Comparison of ENCODE assay signal across 8 mouse cellular contexts in genomic region chr6:70792644-70793043, GRCm38 (mm10). TPM values are rescaled to one million over a fixed set of nuclear protein-coding genes. Genes with fewer than 3 reads are reported as not detected.
DNase-seq lines count a peak whose midpoint lies in the region; ATAC-seq and TF ChIP-seq lines count a peak whose summit lies in the region.

No protein-coding gene starts in this region.

- H3K4me3 ChIP-seq in gastrocnemius, adult 2 months: peak overlapping the region; percentile 92
- peak overlapping the region; percentile 65 for H3K4me3 ChIP-seq in forebrain, embryonic 11.5 days (ENCODE audit: low read depth, low read length)
- H3K4me3 ChIP-seq in limb, embryonic 10.5 days: peak overlapping the region; percentile 78
- H3K4me3 ChIP-seq in neural tube, embryonic 12.5 days: peak overlapping the region; percentile 71

- no peak for DNase-seq in gastrocnemius, adult 2 months
- DNase-seq in gastrocnemius, postnatal 10 days: no peak
- peak; percentile 26 for DNase-seq in CD4-positive helper T cell, adult 2 months (ENCODE audit: low read depth, low spot score)
- no peak for DNase-seq in forebrain, embryonic 11.5 days (ENCODE audit: low spot score)
- peak; percentile 42 for DNase-seq in limb, embryonic 10.5 days (ENCODE audit: low spot score)
- no peak for DNase-seq in urinary bladder, postnatal 36 days (ENCODE audit: low spot score in 2 of 2)
- no peak for DNase-seq in urinary bladder, adult 18-20 months (ENCODE audit: low spot score in 2 of 2)

- no peaks in the 10 kb centered on the region; the same call in 1 of the 2 replicates for H3K4me1 ChIP-seq in forebrain, embryonic 11.5 days (replicated peaks; ENCODE audit: control insufficient read depth, insufficient read depth, low read length)
- peaks cover 25% of the 10 kb centered on the region for H3K4me1 ChIP-seq in limb, embryonic 10.5 days
- peaks cover 22% of the 10 kb centered on the region for H3K4me1 ChIP-seq in neural tube, embryonic 12.5 days

- H3K4me2 ChIP-seq in forebrain, embryonic 11.5 days (ENCODE audit: low read depth, low read length, severe bottlenecking): peak overlapping the region; percentile 67
- H3K4me2 ChIP-seq in neural tube, embryonic 12.5 days (replicated peaks): peak overlapping the region; percentile 82

- intact Hi-C loops in gastrocnemius, adult 2 months (cut with DNase I): no loop called here

- 45% methylated on average over 8 of the region's 8 CpGs for WGBS in forebrain, embryonic 11.5 days
- 43% methylated on average over 8 of the region's 8 CpGs for WGBS in limb, embryonic 10.5 days
- 42% methylated on average over 8 of the region's 8 CpGs for WGBS in neural tube, embryonic 12.5 days

- no peaks in the 10 kb centered on the region for H3K36me3 ChIP-seq in forebrain, embryonic 11.5 days (ENCODE audit: control insufficient read depth, insufficient read depth, low read length)
- H3K36me3 ChIP-seq in limb, embryonic 10.5 days: 0 out of 2 replicates have a peak, but pooled peaks cover 7% of the 10 kb centered on the region
- no peaks in the 10 kb centered on the region for H3K36me3 ChIP-seq in neural tube, embryonic 12.5 days

- ATAC-seq in forebrain, embryonic 11.5 days (replicated peaks; ENCODE audit: low FRiP score): peak; percentile 21
- ATAC-seq in neural tube, embryonic 12.5 days (ENCODE audit: low FRiP score, low read depth): peak; percentile 17

- no peaks in the 10 kb centered on the region for H3K27me3 ChIP-seq in forebrain, embryonic 11.5 days (ENCODE audit: control insufficient read depth, insufficient read depth, low read length)
- H3K27me3 ChIP-seq in limb, embryonic 10.5 days (ENCODE audit: low read depth, poor library complexity, severe bottlenecking): no peaks in the 10 kb centered on the region
- H3K27me3 ChIP-seq in neural tube, embryonic 12.5 days (replicated peaks): no peaks in the 10 kb centered on the region

- no peak for TF ChIP-seq CTCF in gastrocnemius, adult 2 months (IDR thresholded peaks at IDR 0.05)

- peak overlapping the region; percentile 93 for H3K27ac ChIP-seq in gastrocnemius, adult 2 months
- no peak overlapping the region for H3K27ac ChIP-seq in forebrain, embryonic 11.5 days (ENCODE audit: low read depth, low read length)
- peak overlapping the region; percentile 88 for H3K27ac ChIP-seq in limb, embryonic 10.5 days
- H3K27ac ChIP-seq in neural tube, embryonic 12.5 days: no peak overlapping the region

- peak overlapping the region; percentile 64 for H3K9ac ChIP-seq in forebrain, embryonic 11.5 days (ENCODE audit: low read length)
- peak overlapping the region; percentile 59 for H3K9ac ChIP-seq in neural tube, embryonic 12.5 days

- H3K9me3 ChIP-seq in forebrain, embryonic 11.5 days (ENCODE audit: control insufficient read depth, low read length): no peaks in the 10 kb centered on the region
- no peaks in the 10 kb centered on the region for H3K9me3 ChIP-seq in limb, embryonic 10.5 days (replicated peaks)
- H3K9me3 ChIP-seq in neural tube, embryonic 12.5 days: no peaks in the 10 kb centered on the region

RNA-seq across cellular contexts. Expression of gene Rpia, which starts 0.6 kb away (rescaled TPM):
- total RNA-seq in gastrocnemius, adult 2 months (2021): 10 to 100 TPM; 17.3 to 18.1 TPM
- total RNA-seq in gastrocnemius, postnatal 10 days (2021): 10 to 100 TPM in 1 of 2 experiments, 1 to 10 TPM in 1; 8.5 to 10.2 TPM
- 2.0 and 3.3 TPM in 2 replicates for polyA plus RNA-seq in forebrain, embryonic 11.5 days (2014; fragmentation: Nextera tagmentation; extraction: Ambion mirVana)
- polyA plus RNA-seq in limb, embryonic 10.5 days (2016; fragmentation: Nextera tagmentation; extraction: Ambion mirVana): 2.2 and 2.3 TPM in 2 replicates
- 2.9 and 3.6 TPM in 2 replicates for polyA plus RNA-seq in neural tube, embryonic 12.5 days (2016; fragmentation: Nextera tagmentation; extraction: Ambion mirVana)

RNA-seq across cellular contexts. Expression of gene Eif2ak3, which starts 51.7 kb away (rescaled TPM):
- 1 to 10 TPM; 4.1 to 4.9 TPM for total RNA-seq in gastrocnemius, adult 2 months (2021)
- total RNA-seq in gastrocnemius, postnatal 10 days (2021): 10 to 100 TPM; 10.5 to 15.4 TPM
- 9.8 and 11.0 TPM in 2 replicates for polyA plus RNA-seq in forebrain, embryonic 11.5 days (2014; fragmentation: Nextera tagmentation; extraction: Ambion mirVana)
- 7.4 and 9.7 TPM in 2 replicates for polyA plus RNA-seq in limb, embryonic 10.5 days (2016; fragmentation: Nextera tagmentation; extraction: Ambion mirVana)
- polyA plus RNA-seq in neural tube, embryonic 12.5 days (2016; fragmentation: Nextera tagmentation; extraction: Ambion mirVana): 17.2 and 17.7 TPM in 2 replicates

Comparison
In these comparisons a context has a peak if more than half of its experiments do, and no peak if none do; other contexts are left out.
1. DNase-seq: peak in CD4-positive helper T cell, adult 2 months (single experiment) and limb, embryonic 10.5 days (single experiment); none in gastrocnemius, adult 2 months (single experiment), gastrocnemius, postnatal 10 days (single experiment), forebrain, embryonic 11.5 days (single experiment), urinary bladder, postnatal 36 days (0 of 2) and urinary bladder, adult 18-20 months (0 of 2).
2. H3K27ac ChIP-seq: peak in gastrocnemius, adult 2 months (single experiment) and limb, embryonic 10.5 days (single experiment); none in forebrain, embryonic 11.5 days (single experiment) and neural tube, embryonic 12.5 days (single experiment).
3. Peak in every context shown above with its lines, with median percentiles within 50 percentile points of each other: H3K4me3 ChIP-seq.